Mouse (Mus musculus) intestine, postnatal 0 days (tissue): ENCODE results near the gene Adam22. TPM values are rescaled to one million over a fixed set of nuclear protein-coding genes. Genes with fewer than 3 reads are reported as not detected.
"Not testable (repeated sequence)": the region's sequence is repeated elsewhere in the genome, so short reads cannot be mapped to it uniquely, and the experiment has no call there.

Experiments
- ATAC-seq: fragments of 200-750 bp; cut with Nextera tagmentation; 2 replicates; pipeline ENCODE4 v1.8.0; 2017; ENCODE audit warnings: mild to moderate bottlenecking, moderate TSS enrichment, moderate library complexity
- H3K27ac ChIP-seq: fragments of 300-500 bp; sonication (generic); 2 replicates; pipeline ENCODE4 v1.5.1; 2014; ENCODE audit warnings: mild to moderate bottlenecking, low read depth, low read length, moderate library complexity
- H3K27me3 ChIP-seq: fragments of 300-500 bp; sonication (generic); replicated peaks from 2 replicates; pipeline ENCODE4 v1.6.1; 2014; ENCODE audit warnings: low read length, mixed read lengths; ENCODE audit not compliant: control insufficient read depth, insufficient read depth
- H3K36me3 ChIP-seq: fragments of 300-500 bp; sonication (generic); 2 replicates; pipeline ENCODE4 v1.6.1; 2014; ENCODE audit warnings: mild to moderate bottlenecking, moderate library complexity; ENCODE audit not compliant: control insufficient read depth, insufficient read depth
- H3K4me1 ChIP-seq: fragments of 300-500 bp; sonication (generic); replicated peaks from 2 replicates; pipeline ENCODE4 v1.6.1; 2014; ENCODE audit warnings: antibody characterized with exemption, low read length, mixed read lengths; ENCODE audit not compliant: control insufficient read depth, insufficient read depth
- H3K4me2 ChIP-seq: fragments of 300-500 bp; sonication (generic); replicated peaks from 2 replicates; pipeline ENCODE4 v1.6.1; 2014; ENCODE audit warnings: low read depth, mild to moderate bottlenecking, moderate library complexity
- H3K4me3 ChIP-seq: fragments of 300-500 bp; sonication (generic); 2 replicates; pipeline ENCODE4 v1.5.1; 2014; ENCODE audit warnings: low read depth, low read length
- H3K9ac ChIP-seq: fragments of 300-500 bp; sonication (generic); 2 replicates; pipeline ENCODE4 v1.6.1; 2014; ENCODE audit warnings: mild to moderate bottlenecking, low read depth, low read length
- H3K9me3 ChIP-seq: fragments of 300-500 bp; sonication (generic); 2 replicates; pipeline ENCODE4 v1.6.1; 2016; ENCODE audit warnings: mixed run types; ENCODE audit not compliant: control insufficient read depth
- CTCF ChIP-seq: sonication (generic); IDR thresholded peaks from 2 replicates; pipeline ENCODE4 v1.5.1; 2016; ENCODE audit warnings: low read depth, mild to moderate bottlenecking, control low read depth, antibody characterized with exemption, moderate library complexity
- WGBS: fragments of 180-500 bp; shearing (Covaris S2); extraction: QIAGEN DNeasy Blood & Tissue Kit; methylation state at CpG from one replicate; pipeline ENCODE4 v1.1.7; 2014; 5-methylcytosine and 5-hydroxymethylcytosine counted together
- polyA plus RNA-seq: library from polyadenylated mRNA; unstranded; fragments of >200 nt; fragmentation: Nextera tagmentation; extraction: Ambion mirVana; gene quantifications from 2 replicates; pipeline ENCODE4 v1.2.1, GENCODE M21; 2015

Gene Adam22
- polyA plus RNA-seq, 1 experiment from 2014 or later, result 1.4 TPM

DNA sequence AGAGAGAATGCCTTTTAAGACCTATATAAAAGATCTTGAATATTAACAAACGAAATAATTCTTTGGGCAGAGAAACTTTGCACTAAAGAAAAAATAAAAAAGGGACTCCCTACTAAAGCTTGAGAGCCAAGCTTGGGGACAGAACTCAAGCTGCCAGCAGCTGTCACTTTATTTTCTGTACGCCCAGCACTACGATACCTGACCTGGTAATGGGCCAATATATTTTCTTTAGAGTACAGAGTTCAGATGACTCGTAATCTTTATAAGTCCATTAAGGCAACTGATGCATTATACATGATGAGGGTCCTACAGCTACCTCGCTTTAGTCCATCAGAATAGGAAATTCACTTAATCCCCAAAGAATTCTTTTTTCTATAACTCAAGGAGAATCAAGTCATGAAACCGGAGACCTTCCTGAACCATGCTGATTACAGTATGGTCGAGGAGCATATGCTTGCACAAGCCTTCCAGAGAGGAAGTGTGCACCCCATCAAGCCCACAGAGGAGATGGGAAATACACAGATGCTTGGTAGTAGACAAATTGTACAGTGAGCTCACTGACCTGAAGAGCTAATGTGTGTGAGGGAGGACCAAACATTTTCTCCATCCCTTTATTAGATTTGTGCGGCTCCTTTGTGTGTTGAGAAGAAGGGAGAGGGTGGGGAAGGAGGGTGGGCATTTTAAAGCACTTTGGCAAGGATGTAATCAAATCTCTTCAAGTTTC lies 144.2 kb downstream of the Adam22 start:
- Histone ChIP-seq H3K4me2 (no peak overlapping the region), H3K27ac (no peak overlapping the region), H3K27me3 (no peaks in the 10 kb centered on the region), H3K4me3 (no peak overlapping the region), H3K4me1 (no peaks in the 10 kb centered on the region), H3K36me3 (no peaks in the 10 kb centered on the region), H3K9ac (no peak overlapping the region), H3K9me3 (no peaks in the 10 kb centered on the region)
- no peak for ATAC-seq
- TF ChIP-seq CTCF, result no peak
- WGBS, result 80% methylated on average over 8 of the region's 8 CpGs

DNA sequence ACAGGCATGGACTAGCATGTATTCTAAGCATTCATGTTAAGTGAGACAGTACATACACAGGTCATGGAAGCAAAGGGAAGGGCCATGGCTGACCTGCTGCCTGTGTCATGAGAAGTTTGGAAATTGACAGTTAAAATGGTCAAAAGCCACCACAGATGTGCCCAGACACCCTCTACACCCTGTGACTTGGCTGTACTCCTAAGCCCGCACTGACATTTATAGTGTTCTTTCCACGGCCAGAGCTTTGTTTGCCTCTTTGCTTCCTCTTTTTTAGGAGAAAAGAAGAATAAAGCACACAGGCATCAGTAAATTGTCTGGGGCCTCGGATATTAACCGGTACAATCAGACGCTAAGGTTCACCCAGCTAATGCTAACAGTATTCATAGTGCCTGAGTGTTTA lies 146.3 kb downstream of the Adam22 start:
- Histone ChIP-seq H3K4me2 (no peak overlapping the region), H3K4me1 (no peaks in the 10 kb centered on the region), H3K9me3 (no peaks in the 10 kb centered on the region), H3K36me3 (no peaks in the 10 kb centered on the region), H3K9ac (no peak overlapping the region), H3K27ac (no peak overlapping the region), H3K27me3 (no peaks in the 10 kb centered on the region), H3K4me3 (no peak overlapping the region)
- 79% methylated on average over 5 of the region's 5 CpGs for WGBS
- no peak for ATAC-seq
- TF ChIP-seq CTCF, result no peak

DNA sequence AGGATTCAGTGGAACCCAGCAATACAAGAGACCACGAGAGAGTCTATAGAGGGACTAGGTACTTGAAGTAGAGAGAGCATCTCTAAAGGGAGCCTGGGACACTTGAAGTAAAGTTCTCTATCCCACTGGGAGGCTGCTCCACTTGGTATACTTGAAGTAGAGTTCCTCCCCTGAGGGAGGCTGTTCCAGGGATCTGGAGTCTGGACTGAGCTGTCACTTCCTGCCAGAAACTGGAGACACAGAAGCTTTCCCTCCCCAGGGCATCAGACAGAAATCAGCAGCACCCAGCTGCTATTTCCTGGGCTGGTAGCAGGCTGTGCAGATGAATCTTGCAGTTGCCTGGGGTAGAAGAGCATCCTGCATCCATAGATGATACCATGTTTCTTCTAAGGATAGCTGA lies 152.1 kb downstream of the Adam22 start:
- Histone ChIP-seq H3K9me3 (no peaks in the 10 kb centered on the region), H3K36me3 (no peaks in the 10 kb centered on the region), H3K4me2 (no peak overlapping the region), H3K27me3 (no peaks in the 10 kb centered on the region), H3K4me3 (no peak overlapping the region), H3K9ac (no peak overlapping the region), H3K27ac (no peak overlapping the region), H3K4me1 (no peaks in the 10 kb centered on the region)
- TF ChIP-seq CTCF, result no peak
- 77% methylated on average over 1 of the region's 1 CpGs for WGBS
- ATAC-seq, result no peak

DNA sequence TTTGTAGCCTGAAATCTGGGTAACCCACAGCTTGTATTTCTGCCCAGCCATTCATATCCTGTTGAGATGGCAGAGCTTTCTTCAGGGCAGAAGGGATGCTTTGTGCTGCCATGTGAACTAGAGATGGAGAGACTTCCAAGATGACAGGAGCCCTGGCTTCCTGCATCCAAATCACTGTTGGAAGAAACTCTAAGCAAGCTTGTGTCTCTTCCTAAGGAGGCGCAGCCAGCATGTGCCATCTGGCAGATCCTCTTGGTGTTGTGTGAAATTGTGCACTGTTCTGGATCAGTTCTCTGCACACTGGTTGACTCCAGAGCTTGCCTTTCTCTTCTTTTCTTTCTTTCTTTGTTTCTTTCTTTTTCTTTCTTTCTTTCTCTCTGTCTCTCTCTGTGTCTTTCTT lies 183.0 kb downstream of the Adam22 start:
- H3K9me3 ChIP-seq, H3K4me1 ChIP-seq, H3K9ac ChIP-seq, H3K4me3 ChIP-seq, H3K27ac ChIP-seq, ATAC-seq, H3K27me3 ChIP-seq, H3K4me2 ChIP-seq, H3K36me3 ChIP-seq: not testable (repeated sequence)
- 90% methylated on average over 1 of the region's 1 CpGs for WGBS

DNA sequence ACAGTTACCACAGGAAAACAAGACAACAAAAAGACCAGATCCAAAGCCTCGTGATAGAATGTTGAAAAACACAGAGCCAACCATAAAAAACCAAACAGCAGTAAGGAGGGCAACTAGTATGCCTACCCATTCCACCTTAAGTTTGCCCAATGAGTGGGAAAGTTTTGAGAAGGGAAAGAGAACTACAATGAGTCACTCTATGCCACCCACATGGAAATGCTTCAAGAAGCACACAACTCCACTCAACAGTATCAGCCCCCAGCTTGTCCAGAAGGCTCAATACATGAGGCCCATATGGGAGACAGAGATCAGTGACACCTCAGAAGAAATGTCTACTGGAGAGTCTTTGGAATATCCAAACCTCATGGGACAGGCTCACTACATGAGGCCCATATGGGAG lies 187.3 kb downstream of the Adam22 start:
- Histone ChIP-seq H3K4me3 (no peak overlapping the region), H3K36me3 (no peaks in the 10 kb centered on the region), H3K9me3 (no peaks in the 10 kb centered on the region), H3K4me1 (no peaks in the 10 kb centered on the region), H3K27ac (no peak overlapping the region), H3K9ac (no peak overlapping the region), H3K4me2 (no peak overlapping the region), H3K27me3 (no peaks in the 10 kb centered on the region)
- WGBS, result 70% methylated on average over 1 of the region's 1 CpGs
- TF ChIP-seq CTCF, result no peak
- ATAC-seq, result no peak

DNA sequence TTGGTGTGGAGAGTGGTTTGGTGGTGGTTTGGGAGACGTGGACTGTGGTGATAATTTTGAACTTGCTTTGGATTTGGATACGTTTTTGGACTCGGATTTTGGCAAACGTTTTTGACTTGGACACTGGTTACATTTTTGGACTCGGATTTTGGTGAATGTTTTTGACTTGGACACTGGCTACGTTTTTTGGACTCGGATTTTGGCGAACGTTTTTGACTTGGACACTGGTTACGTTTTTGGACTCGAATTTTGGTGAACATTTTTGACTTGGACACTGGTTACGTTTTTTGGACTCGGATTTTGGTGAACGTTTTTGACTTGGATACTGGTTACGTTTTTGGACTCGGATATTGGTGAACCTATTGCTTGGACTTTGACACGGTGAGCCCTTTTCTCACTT lies 189.8 kb downstream of the Adam22 start:
- 86% methylated on average over 17 of the region's 17 CpGs for WGBS
- Histone ChIP-seq H3K4me1 (no peaks in the 10 kb centered on the region), H3K9me3 (no peaks in the 10 kb centered on the region), H3K4me2 (no peak overlapping the region), H3K27ac (no peak overlapping the region), H3K27me3 (no peaks in the 10 kb centered on the region), H3K4me3 (no peak overlapping the region), H3K36me3 (no peaks in the 10 kb centered on the region), H3K9ac (no peak overlapping the region)
- no peak for ATAC-seq
- TF ChIP-seq CTCF, result no peak

DNA sequence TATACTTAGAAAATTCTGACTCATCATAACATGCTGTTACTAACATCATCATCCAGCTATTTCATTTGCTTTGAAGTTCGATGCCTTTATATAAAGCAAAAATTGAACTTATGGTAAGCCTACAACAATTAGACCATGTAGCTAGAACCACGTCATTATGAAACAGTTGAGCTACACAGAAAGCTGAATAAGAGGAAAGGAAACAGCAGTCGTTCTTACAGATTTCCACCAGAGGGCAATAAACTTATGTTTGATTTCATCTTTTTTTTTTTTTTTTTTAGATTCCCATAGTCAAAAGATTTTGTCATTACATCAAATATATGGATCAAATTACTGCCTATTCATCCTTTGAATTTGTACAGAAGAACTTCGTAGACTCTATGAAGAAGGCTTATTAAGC lies 203.2 kb downstream of the Adam22 start:
- whole genome bisulfite sequencing, result 50% methylated on average over 4 of the region's 4 CpGs
- TF ChIP-seq CTCF, result peak; percentile 55

More for the DNA sequence above, 203.2 kb downstream of the Adam22 start:
- Histone ChIP-seq H3K27ac (no peak overlapping the region), H3K9me3 (no peaks in the 10 kb centered on the region), H3K36me3 (no peaks in the 10 kb centered on the region), H3K4me1 (no peaks in the 10 kb centered on the region), H3K4me3 (no peak overlapping the region), H3K27me3 (no peaks in the 10 kb centered on the region), H3K9ac (no peak overlapping the region), H3K4me2 (no peak overlapping the region)
- ATAC-seq, result no peak
